Mouse (Mus musculus) thymus, adult 2 months (tissue): ENCODE results near the gene Chrdl2.
"Not testable (repeated sequence)": the region's sequence is repeated elsewhere in the genome, so short reads cannot be mapped to it uniquely, and the experiment has no call there.

Experiments used
- CTCF ChIP-seq: fragments of 200-500 bp; IDR thresholded peaks from 2 replicates; pipeline ENCODE4 v1.5.1; 2012; ENCODE audit warnings: mild to moderate bottlenecking, control low read depth, low read length, moderate library complexity, borderline replicate concordance; ENCODE audit not compliant: control insufficient read depth, poor library complexity, insufficient read depth; ENCODE audit errors: extremely low read depth
- POLR2A ChIP-seq: fragments of 200-500 bp; IDR thresholded peaks from 2 replicates; pipeline ENCODE4 v1.6.1; 2012; ENCODE audit warnings: mild to moderate bottlenecking, low read length, control low read depth, moderate library complexity; ENCODE audit not compliant: control insufficient read depth, poor library complexity, insufficient read depth; ENCODE audit errors: extremely low read depth

GRCm38 (mm10) chr7:99960571-99960970, 45.4 kb upstream of the Chrdl2 start:
- not testable (repeated sequence) for TF ChIP-seq CTCF, POLR2A
